Mouse (Mus musculus) G1E (cell line): Measurements from ENCODE around the gene Ccdc78.

ENCODE experiments used
- CTCF ChIP-seq: IDR thresholded peaks from 2 replicates; pipeline ENCODE4 v1.5.1; 2012; ENCODE audit warnings: low read depth, low read length, inconsistent platforms, mixed read lengths
- GATA1 ChIP-seq: IDR thresholded peaks from 2 replicates; pipeline ENCODE4 v1.6.1; 2012; ENCODE audit warnings: borderline replicate concordance, low read length, inconsistent platforms, mixed read lengths
- POLR2AphosphoS5 ChIP-seq: IDR thresholded peaks from 2 replicates; pipeline ENCODE4 v1.6.1; 2012; ENCODE audit warnings: low read depth, low read length, inconsistent platforms; ENCODE audit not compliant: insufficient replicate concordance
- TAL1 ChIP-seq: conservative IDR thresholded peaks from 2 replicates; pipeline ENCODE4 v1.6.1; 2012; ENCODE audit warnings: low read depth, low read length, inconsistent platforms, mixed read lengths

DNA sequence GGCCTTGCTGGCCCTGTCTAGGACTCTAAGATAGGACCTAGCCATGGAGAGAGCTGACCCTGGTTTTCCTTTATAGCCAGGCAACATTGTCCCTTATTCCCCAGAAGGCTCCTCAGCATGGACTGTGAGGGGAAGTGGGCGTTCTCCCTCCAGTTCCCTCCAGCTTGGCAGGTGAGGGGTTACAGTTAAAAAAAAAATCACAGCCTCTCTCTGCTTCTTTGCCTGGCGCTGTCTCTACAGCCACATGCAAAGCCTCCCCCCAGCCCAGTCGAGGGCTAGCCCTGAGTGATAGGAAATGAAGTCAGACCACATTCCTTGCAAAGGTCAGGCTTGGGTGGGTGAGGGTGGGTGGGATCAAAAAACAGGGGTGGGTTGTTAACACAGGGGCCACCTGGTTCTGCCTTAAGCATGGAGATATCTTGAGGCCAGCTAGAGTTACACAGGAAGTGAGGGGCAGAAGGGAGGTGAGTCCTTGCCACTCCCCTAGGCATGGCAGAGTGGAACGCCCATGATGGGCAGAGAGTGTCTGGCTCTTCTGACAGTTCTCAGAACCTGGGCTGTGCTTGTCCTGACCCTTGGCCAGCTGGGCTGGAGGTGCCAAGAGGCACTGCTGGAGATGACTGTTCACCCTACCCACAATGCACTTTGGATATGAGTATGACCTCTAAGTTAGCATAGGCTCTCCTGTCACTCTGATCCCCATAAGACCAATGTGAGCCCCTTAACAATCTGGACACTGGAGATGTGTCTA is 30.6 kb upstream of the Ccdc78 start:
- TF ChIP-seq CTCF (no peak), GATA1 (no peak), TAL1 (no peak), POLR2AphosphoS5 (no peak)
